In the genomic region with DNA sequence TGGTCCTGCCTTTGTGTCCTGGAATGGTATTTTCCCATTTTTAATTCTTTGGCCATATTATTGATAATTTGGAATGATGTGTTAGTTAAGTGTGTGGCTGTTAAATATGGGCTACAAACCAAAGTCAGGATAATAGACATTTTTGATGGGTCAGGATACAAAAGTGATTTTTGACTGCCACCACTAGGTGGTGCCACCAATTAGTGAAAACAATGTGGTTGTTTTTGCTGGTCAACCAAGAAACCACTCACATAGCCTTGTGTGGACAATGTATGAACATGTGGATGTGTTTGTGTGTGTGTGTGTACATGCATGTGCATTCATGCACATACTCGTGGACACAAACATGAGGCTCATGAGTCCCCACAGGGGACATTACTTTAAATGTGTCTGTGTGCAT, we compare ENCODE assay signal across 10 mouse cellular contexts. TPM values are rescaled to one million over a fixed set of nuclear protein-coding genes. Genes with fewer than 3 reads are reported as not detected.
DNase-seq lines count a peak whose midpoint lies in the region; ATAC-seq and TF ChIP-seq lines count a peak whose summit lies in the region.
"Had no signal": no experiment of that assay in that cellular context is flagged by ENCODE, and none has a peak within 500 bp of the region (broad histone marks: within the 10 kb centered on the region; RNA-seq: fewer than 3 reads in every experiment).

No protein-coding gene starts in this region.

- peak; percentile 34 for DNase-seq in CD4-positive, CD25-positive, alpha-beta regulatory T cell, adult 2 months (ENCODE audit: low read depth, low spot score)
- peak; percentile 72 for DNase-seq in kidney, postnatal 0 days (ENCODE audit: low spot score)
- no peak for DNase-seq in ES-E14 (ENCODE audit: low read depth, low spot score)
- peak; percentile 66 for DNase-seq in gastrocnemius, postnatal 10 days
- DNase-seq in retina, postnatal 7 days (ENCODE audit: low read depth, low spot score), result peak; percentile 31
- DNase-seq in neural tube, embryonic 10.5 days (ENCODE audit: extremely low spot score, low spot score), result no peak

- H3K4me2 ChIP-seq in kidney, postnatal 0 days (ENCODE audit: low read length), result no peak overlapping the region
- no peak overlapping the region for H3K4me2 ChIP-seq in kidney, embryonic 16.5 days (replicated peaks; ENCODE audit: low read depth, low read length)
- H3K4me2 ChIP-seq: lung, embryonic 15.5 days had no signal

- in situ Hi-C loops in ES-E14 (cut with MboI; ENCODE audit: low sequenced_read_pairs in 2 of 2, unreplicated experiment in 2 of 2), result loop anchor here (25.0 kb wide), 1 partner anchor 138 kb away; the partner anchor contains the start of gene Olfr155 (in 2 of the 2)

- no peaks in the 10 kb centered on the region for H3K36me3 ChIP-seq in kidney, postnatal 0 days (ENCODE audit: insufficient read depth, low read length)
- H3K36me3 ChIP-seq in kidney, embryonic 16.5 days (ENCODE audit: insufficient read depth, low read length), result no peaks in the 10 kb centered on the region
- no peaks in the 10 kb centered on the region for H3K36me3 ChIP-seq in ES-E14 (ENCODE audit: control insufficient read depth, insufficient read depth, low read length, poor library complexity, severe bottlenecking)
- H3K36me3 ChIP-seq: lung, embryonic 15.5 days had no signal

- peaks cover 25% of the 10 kb centered on the region for H3K4me1 ChIP-seq in kidney, postnatal 0 days (replicated peaks; ENCODE audit: insufficient read depth, low read length)
- H3K4me1 ChIP-seq in kidney, embryonic 16.5 days (ENCODE audit: insufficient read depth, low read length), result peaks cover 22% of the 10 kb centered on the region
- peaks cover 2 to 7% of the 10 kb centered on the region in 2 experiments; a peak in 3 of 4 replicates for H3K4me1 ChIP-seq in ES-E14 (ENCODE audit: control insufficient read depth in 2 of 2, insufficient read depth in 2 of 2, low read length in 2 of 2, poor library complexity in 1 of 2)

- TF ChIP-seq CTCF in kidney, postnatal 0 days (IDR thresholded peaks at IDR 0.05; ENCODE audit: low read depth), result peak; percentile 84

- ATAC-seq in CD4-positive, CD25-positive, alpha-beta regulatory T cell, adult 4 months, result no peak
- no peak for ATAC-seq in kidney, postnatal 0 days (replicated peaks; ENCODE audit: low FRiP score, low read depth)
- no peak for ATAC-seq in kidney, embryonic 16.5 days (ENCODE audit: low FRiP score, low TSS enrichment)

- WGBS in kidney, postnatal 0 days, result 53% methylated on average over 1 of the region's 1 CpGs
- WGBS in kidney, embryonic 16.5 days, result 35% methylated on average over 1 of the region's 1 CpGs

- no peak overlapping the region for H3K27ac ChIP-seq in kidney, postnatal 0 days
- H3K27ac ChIP-seq in kidney, embryonic 16.5 days (ENCODE audit: low read length), result no peak overlapping the region
- H3K27ac ChIP-seq in ES-E14 (ENCODE audit: insufficient read depth, low read depth, low read length, poor library complexity, severe bottlenecking), result no peak overlapping the region
- H3K27ac ChIP-seq: lung, embryonic 15.5 days had no signal

- no peak overlapping the region for H3K9ac ChIP-seq in kidney, postnatal 0 days (ENCODE audit: low read depth, low read length)
- no peak overlapping the region for H3K9ac ChIP-seq in kidney, embryonic 16.5 days (replicated peaks; ENCODE audit: low read length)
- no peak overlapping the region for H3K9ac ChIP-seq in ES-E14 (ENCODE audit: insufficient read depth, low read depth, low read length, poor library complexity, severe bottlenecking)
- H3K9ac ChIP-seq: lung, embryonic 15.5 days had no signal

- no peaks in the 10 kb centered on the region for H3K9me3 ChIP-seq in kidney, postnatal 0 days (replicated peaks; ENCODE audit: low read length)
- H3K9me3 ChIP-seq in kidney, embryonic 16.5 days (ENCODE audit: low read length), result no peaks in the 10 kb centered on the region
- H3K9me3 ChIP-seq in ES-E14 (ENCODE audit: control insufficient read depth, insufficient read depth, low read depth, low read length), result no peaks in the 10 kb centered on the region
- H3K9me3 ChIP-seq: lung, embryonic 15.5 days had no signal

- no peaks in the 10 kb centered on the region for H3K27me3 ChIP-seq in kidney, postnatal 0 days (ENCODE audit: insufficient read depth, low read length)
- H3K27me3 ChIP-seq in kidney, embryonic 16.5 days (ENCODE audit: insufficient read depth, low read length), result no peaks in the 10 kb centered on the region
- H3K27me3 ChIP-seq: lung, embryonic 15.5 days had no signal

- no peak overlapping the region for H3K4me3 ChIP-seq in kidney, postnatal 0 days (replicated peaks; ENCODE audit: low read depth, low read length)
- no peak overlapping the region for H3K4me3 ChIP-seq in kidney, embryonic 16.5 days (ENCODE audit: low read length)
- H3K4me3 ChIP-seq in ES-E14 (ENCODE audit: insufficient read depth in 1 of 2, low read depth in 1 of 2, low read length in 2 of 2, poor library complexity in 1 of 2, severe bottlenecking in 1 of 2), result no peak overlapping the region
- H3K4me3 ChIP-seq: lung, embryonic 15.5 days had no signal

TF ChIP-seq in ES-E14, 5 proteins besides CTCF, POLR2A, EP300 and RAD21:
- no peak for TF ChIP-seq MAFK (IDR thresholded peaks at IDR 0.05; ENCODE audit: insufficient read depth, low read depth, low read length)
- TF ChIP-seq ZC3H11A (IDR thresholded peaks at IDR 0.05; ENCODE audit: borderline replicate concordance, low read depth, low read length), result peak; percentile 27; the same call in 1 of the 2 replicates

RNA-seq across cellular contexts. Expression of gene Hrct1, which starts 2.2 kb away (rescaled TPM):
- not detected for polyA plus RNA-seq in CD4-positive, CD25-positive, alpha-beta regulatory T cell, adult 4 months (2017; shearing (Covaris generic))
- polyA plus RNA-seq in kidney, postnatal 0 days (2015; fragmentation: Nextera tagmentation; extraction: Ambion mirVana), result 2.7 and 3.2 TPM in 2 replicates
- 1.1 and 1.3 TPM in 2 replicates for polyA plus RNA-seq in kidney, embryonic 16.5 days (2015; fragmentation: Nextera tagmentation; extraction: Ambion mirVana)
- 0.26 and 0.36 TPM in 2 replicates for total RNA-seq in ES-E14 (2012; rRNA removed)
- total RNA-seq in gastrocnemius, postnatal 10 days (2021), result 1 to 10 TPM; 2.3 to 3.1 TPM

RNA-seq across cellular contexts. Expression of gene Spaar, which starts 5.1 kb away (rescaled TPM):
- polyA plus RNA-seq in CD4-positive, CD25-positive, alpha-beta regulatory T cell, adult 4 months (2017; shearing (Covaris generic)), result not detected
- polyA plus RNA-seq in kidney, postnatal 0 days (2015; fragmentation: Nextera tagmentation; extraction: Ambion mirVana), result 0.40 and 0.43 TPM in 2 replicates
- polyA plus RNA-seq in kidney, embryonic 16.5 days (2015; fragmentation: Nextera tagmentation; extraction: Ambion mirVana), result 0.17 and 0.20 TPM in 2 replicates
- total RNA-seq in ES-E14 (2012; rRNA removed), result 0.62 and 3.2 TPM in 2 replicates
- total RNA-seq in gastrocnemius, postnatal 10 days (2021), result 1 to 10 TPM; 1.1 to 1.6 TPM

RNA-seq across cellular contexts. Expression of gene Olfr71, which starts 14.7 kb away (rescaled TPM):
- not detected for polyA plus RNA-seq in CD4-positive, CD25-positive, alpha-beta regulatory T cell, adult 4 months (2017; shearing (Covaris generic))
- polyA plus RNA-seq in kidney, postnatal 0 days (2015; fragmentation: Nextera tagmentation; extraction: Ambion mirVana), result not detected in 2 replicates
- polyA plus RNA-seq in kidney, embryonic 16.5 days (2015; fragmentation: Nextera tagmentation; extraction: Ambion mirVana), result not detected in 2 replicates
- not detected in 2 replicates for total RNA-seq in ES-E14 (2012; rRNA removed)
- total RNA-seq in gastrocnemius, postnatal 10 days (2021), result not detected
- polyA plus RNA-seq: frontal cortex, adult 2 months; lung, embryonic 15.5 days had no signal

RNA-seq across cellular contexts. Expression of gene Olfr70, which starts 24.2 kb away (rescaled TPM):
- polyA plus RNA-seq in CD4-positive, CD25-positive, alpha-beta regulatory T cell, adult 4 months (2017; shearing (Covaris generic)), result not detected
- not detected in 2 replicates for polyA plus RNA-seq in kidney, postnatal 0 days (2015; fragmentation: Nextera tagmentation; extraction: Ambion mirVana)
- polyA plus RNA-seq in kidney, embryonic 16.5 days (2015; fragmentation: Nextera tagmentation; extraction: Ambion mirVana), result not detected in 2 replicates
- not detected in 2 replicates for total RNA-seq in ES-E14 (2012; rRNA removed)
- total RNA-seq in gastrocnemius, postnatal 10 days (2021), result not detected
- polyA plus RNA-seq: frontal cortex, adult 2 months; lung, embryonic 15.5 days had no signal

RNA-seq across cellular contexts. Expression of gene Olfr159, which starts 46.0 kb away (rescaled TPM):
- polyA plus RNA-seq in CD4-positive, CD25-positive, alpha-beta regulatory T cell, adult 4 months (2017; shearing (Covaris generic)), result not detected
- polyA plus RNA-seq in kidney, postnatal 0 days (2015; fragmentation: Nextera tagmentation; extraction: Ambion mirVana), result not detected in 2 replicates
- not detected in 2 replicates for polyA plus RNA-seq in kidney, embryonic 16.5 days (2015; fragmentation: Nextera tagmentation; extraction: Ambion mirVana)
- not detected in 2 replicates for total RNA-seq in ES-E14 (2012; rRNA removed)
- total RNA-seq in gastrocnemius, postnatal 10 days (2021), result not detected
- polyA plus RNA-seq: frontal cortex, adult 2 months; lung, embryonic 15.5 days had no signal

Comparison
In these comparisons a context has a peak if more than half of its experiments do, and no peak if none do; other contexts are left out.
1. DNase-seq: peak in CD4-positive, CD25-positive, alpha-beta regulatory T cell, adult 2 months (single experiment), kidney, postnatal 0 days (single experiment), gastrocnemius, postnatal 10 days (single experiment) and retina, postnatal 7 days (single experiment); none in ES-E14 (single experiment) and neural tube, embryonic 10.5 days (single experiment).